Mouse (Mus musculus) intestine, postnatal 0 days (tissue): ENCODE data around the gene Senp3. TPM values are rescaled to one million over a fixed set of nuclear protein-coding genes. Genes with fewer than 3 reads are reported as not detected.

Experiments used
- ATAC-seq: fragments of 200-750 bp; cut with Nextera tagmentation; 2 replicates; pipeline ENCODE4 v1.8.0; 2017; ENCODE audit warnings: mild to moderate bottlenecking, moderate TSS enrichment, moderate library complexity
- H3K27ac ChIP-seq: fragments of 300-500 bp; sonication (generic); 2 replicates; pipeline ENCODE4 v1.5.1; 2014; ENCODE audit warnings: mild to moderate bottlenecking, low read depth, low read length, moderate library complexity
- H3K27me3 ChIP-seq: fragments of 300-500 bp; sonication (generic); replicated peaks from 2 replicates; pipeline ENCODE4 v1.6.1; 2014; ENCODE audit warnings: low read length, mixed read lengths; ENCODE audit not compliant: control insufficient read depth, insufficient read depth
- H3K36me3 ChIP-seq: fragments of 300-500 bp; sonication (generic); 2 replicates; pipeline ENCODE4 v1.6.1; 2014; ENCODE audit warnings: mild to moderate bottlenecking, moderate library complexity; ENCODE audit not compliant: control insufficient read depth, insufficient read depth
- H3K4me1 ChIP-seq: fragments of 300-500 bp; sonication (generic); replicated peaks from 2 replicates; pipeline ENCODE4 v1.6.1; 2014; ENCODE audit warnings: antibody characterized with exemption, low read length, mixed read lengths; ENCODE audit not compliant: control insufficient read depth, insufficient read depth
- H3K4me2 ChIP-seq: fragments of 300-500 bp; sonication (generic); replicated peaks from 2 replicates; pipeline ENCODE4 v1.6.1; 2014; ENCODE audit warnings: low read depth, mild to moderate bottlenecking, moderate library complexity
- H3K4me3 ChIP-seq: fragments of 300-500 bp; sonication (generic); 2 replicates; pipeline ENCODE4 v1.5.1; 2014; ENCODE audit warnings: low read depth, low read length
- H3K9ac ChIP-seq: fragments of 300-500 bp; sonication (generic); 2 replicates; pipeline ENCODE4 v1.6.1; 2014; ENCODE audit warnings: mild to moderate bottlenecking, low read depth, low read length
- H3K9me3 ChIP-seq: fragments of 300-500 bp; sonication (generic); 2 replicates; pipeline ENCODE4 v1.6.1; 2016; ENCODE audit warnings: mixed run types; ENCODE audit not compliant: control insufficient read depth
- CTCF ChIP-seq: sonication (generic); IDR thresholded peaks from 2 replicates; pipeline ENCODE4 v1.5.1; 2016; ENCODE audit warnings: low read depth, mild to moderate bottlenecking, control low read depth, antibody characterized with exemption, moderate library complexity
- WGBS: fragments of 180-500 bp; shearing (Covaris S2); extraction: QIAGEN DNeasy Blood & Tissue Kit; methylation state at CpG from one replicate; pipeline ENCODE4 v1.1.7; 2014; 5-methylcytosine and 5-hydroxymethylcytosine counted together
- polyA plus RNA-seq: library from polyadenylated mRNA; unstranded; fragments of >200 nt; fragmentation: Nextera tagmentation; extraction: Ambion mirVana; gene quantifications from 2 replicates; pipeline ENCODE4 v1.2.1, GENCODE M21; 2015

Gene Senp3
- polyA plus RNA-seq, 1 experiment from 2014 or later: 26.7 TPM

DNA sequence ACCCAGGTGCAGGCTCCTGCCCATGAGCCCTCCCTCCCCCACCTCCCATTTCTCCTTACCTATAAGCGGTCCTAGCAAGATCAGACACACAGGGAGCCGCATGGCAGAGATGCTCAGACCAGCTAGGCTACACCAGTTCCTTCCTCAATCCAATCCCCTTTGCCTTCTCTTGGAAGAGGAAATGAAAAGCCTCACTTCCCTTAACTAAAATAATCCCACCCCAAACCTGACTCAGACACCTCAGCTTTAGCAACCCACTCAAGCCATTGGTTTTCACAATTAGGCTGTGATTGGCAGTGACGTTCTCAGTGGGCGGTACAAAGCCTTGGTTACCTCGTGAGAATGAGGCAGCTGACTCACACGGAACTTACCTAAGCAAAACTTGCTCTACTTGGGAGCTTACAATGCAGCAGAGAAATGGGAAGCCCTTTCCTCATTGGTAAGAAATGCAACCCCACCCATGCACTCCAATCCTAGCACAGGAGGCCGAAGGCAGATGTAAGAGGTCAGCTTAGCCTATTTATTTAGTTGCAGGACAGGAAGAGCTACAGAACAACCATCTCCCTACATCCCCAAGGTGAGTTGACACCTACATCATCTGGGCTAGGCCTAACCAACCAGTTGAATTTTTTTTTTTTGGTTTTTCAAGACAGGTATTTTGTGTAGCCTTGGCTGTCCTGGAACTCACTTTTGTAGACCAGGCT lies 15.8 kb downstream of the Senp3 start, which contains the start of gene Cd68:
Gene Cd68, minus strand, starts transcription at position 193 of the 704 bp plus-strand sequence.
- Histone ChIP-seq H3K9me3 (no peaks in the 10 kb centered on the region), H3K27ac (peak within 1 kb of the TSS; percentile 41), H3K4me2 (no peak within 1 kb of the TSS), H3K27me3 (no peaks in the 10 kb centered on the region), H3K36me3 (peaks cover 62% of the 10 kb centered on the region), H3K4me1 (0 out of 2 replicates have a peak, but pooled peaks cover 8% of the 10 kb centered on the region), H3K9ac (no peak within 1 kb of the TSS), H3K4me3 (no peak within 1 kb of the TSS)
- WGBS: 21% methylated on average over 7 of the region's 7 CpGs
- peak; percentile 12 for ATAC-seq
- TF ChIP-seq CTCF: no peak

DNA sequence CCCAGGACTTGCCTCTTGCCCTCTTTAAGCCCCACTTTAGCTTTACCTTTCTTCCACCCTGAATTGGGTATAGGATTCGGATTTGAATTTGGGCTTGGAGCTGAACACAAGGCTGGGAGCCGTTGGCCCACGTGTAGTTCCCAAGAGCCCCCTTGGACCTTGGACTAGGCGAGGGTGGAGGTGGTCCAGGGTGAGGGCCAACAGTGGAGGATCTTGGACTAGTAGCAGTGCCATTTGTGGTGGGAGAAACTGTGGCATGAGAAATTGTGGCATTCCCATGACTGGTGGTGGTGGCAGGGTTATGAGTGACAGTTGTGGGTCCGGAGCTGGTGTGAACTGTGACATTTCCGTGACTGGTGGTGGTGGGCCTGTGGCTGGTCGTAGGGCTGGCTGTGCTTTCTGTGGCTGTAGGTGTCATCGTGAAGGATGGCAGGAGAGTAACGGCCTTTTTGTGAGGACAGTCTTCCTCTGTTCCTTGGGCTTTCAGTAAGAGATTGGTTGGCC lies 16.4 kb downstream of the Senp3 start:
- no peaks in the 10 kb centered on the region for H3K27me3 ChIP-seq
- H3K9ac ChIP-seq: no peak overlapping the region
- no peak overlapping the region for H3K4me2 ChIP-seq
- H3K36me3 ChIP-seq: peaks cover 62% of the 10 kb centered on the region
- H3K4me3 ChIP-seq: no peak overlapping the region
- 69% methylated on average over 9 of the region's 9 CpGs for WGBS
- H3K27ac ChIP-seq: peak overlapping the region; percentile 41
- 0 out of 2 replicates have a peak, but pooled peaks cover 8% of the 10 kb centered on the region for H3K4me1 ChIP-seq
- no peaks in the 10 kb centered on the region for H3K9me3 ChIP-seq
- TF ChIP-seq CTCF: no peak
- ATAC-seq: no peak

DNA sequence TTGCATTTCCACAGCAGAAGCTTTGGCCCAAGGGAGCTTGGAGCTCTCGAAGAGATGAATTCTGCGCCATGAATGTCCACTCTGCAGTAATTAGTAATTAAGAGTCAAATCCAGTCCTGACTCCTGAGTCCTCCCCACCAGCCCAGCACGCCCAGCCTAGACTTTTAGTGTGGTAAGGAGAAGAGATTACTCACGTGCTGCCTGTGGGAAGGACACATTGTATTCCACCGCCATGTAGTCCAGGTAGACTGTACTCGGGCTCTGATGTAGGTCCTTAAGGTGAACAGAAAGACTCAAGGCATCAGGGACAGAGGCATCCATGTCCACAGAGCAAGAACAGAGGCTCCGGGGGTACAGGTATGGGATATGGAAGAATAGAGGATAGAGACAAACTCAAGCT lies 17.0 kb downstream of the Senp3 start:
- no peaks in the 10 kb centered on the region for H3K9me3 ChIP-seq
- TF ChIP-seq CTCF: no peak
- H3K36me3 ChIP-seq: peaks cover 56% of the 10 kb centered on the region
- no peaks in the 10 kb centered on the region for H3K27me3 ChIP-seq
- H3K27ac ChIP-seq: peak overlapping the region; percentile 21; the same call in 1 of the 2 replicates
- H3K9ac ChIP-seq: no peak overlapping the region
- H3K4me3 ChIP-seq: no peak overlapping the region
- no peak overlapping the region for H3K4me2 ChIP-seq
- no peak for ATAC-seq
- 0 out of 2 replicates have a peak, but pooled peaks cover 8% of the 10 kb centered on the region for H3K4me1 ChIP-seq
- WGBS: 86% methylated on average over 7 of the region's 7 CpGs

DNA sequence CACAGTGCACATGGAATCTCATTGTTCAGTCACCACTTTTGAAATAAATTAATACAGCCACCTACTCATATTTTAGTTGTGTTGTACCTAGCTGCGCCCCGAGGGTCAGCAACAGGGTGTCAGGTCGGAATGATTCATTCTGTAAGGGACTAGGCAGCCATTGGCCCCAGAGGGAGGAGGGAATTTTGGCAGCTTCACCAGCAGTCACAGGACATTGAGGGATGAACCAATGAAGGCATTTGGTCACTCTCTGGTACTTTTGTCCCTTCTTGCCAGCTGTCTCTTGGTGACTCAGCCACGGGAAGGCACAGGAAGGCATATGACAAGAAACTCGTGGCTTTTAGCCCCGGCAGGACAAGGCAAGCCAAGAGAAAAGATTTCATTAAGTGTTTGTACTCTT lies 18.1 kb downstream of the Senp3 start:
- 0 out of 2 replicates have a peak, but pooled peaks cover 8% of the 10 kb centered on the region for H3K4me1 ChIP-seq
- no peak overlapping the region for H3K4me3 ChIP-seq
- no peak overlapping the region for H3K9ac ChIP-seq
- H3K4me2 ChIP-seq: no peak overlapping the region
- no peaks in the 10 kb centered on the region for H3K9me3 ChIP-seq
- no peak for TF ChIP-seq CTCF
- no peak for ATAC-seq
- WGBS: 80% methylated on average over 6 of the region's 6 CpGs
- H3K27me3 ChIP-seq: no peaks in the 10 kb centered on the region
- 0 out of 2 replicates have a peak overlapping the region, but pooled peaks have one; percentile 15 for H3K27ac ChIP-seq
- H3K36me3 ChIP-seq: peaks cover 52% of the 10 kb centered on the region

DNA sequence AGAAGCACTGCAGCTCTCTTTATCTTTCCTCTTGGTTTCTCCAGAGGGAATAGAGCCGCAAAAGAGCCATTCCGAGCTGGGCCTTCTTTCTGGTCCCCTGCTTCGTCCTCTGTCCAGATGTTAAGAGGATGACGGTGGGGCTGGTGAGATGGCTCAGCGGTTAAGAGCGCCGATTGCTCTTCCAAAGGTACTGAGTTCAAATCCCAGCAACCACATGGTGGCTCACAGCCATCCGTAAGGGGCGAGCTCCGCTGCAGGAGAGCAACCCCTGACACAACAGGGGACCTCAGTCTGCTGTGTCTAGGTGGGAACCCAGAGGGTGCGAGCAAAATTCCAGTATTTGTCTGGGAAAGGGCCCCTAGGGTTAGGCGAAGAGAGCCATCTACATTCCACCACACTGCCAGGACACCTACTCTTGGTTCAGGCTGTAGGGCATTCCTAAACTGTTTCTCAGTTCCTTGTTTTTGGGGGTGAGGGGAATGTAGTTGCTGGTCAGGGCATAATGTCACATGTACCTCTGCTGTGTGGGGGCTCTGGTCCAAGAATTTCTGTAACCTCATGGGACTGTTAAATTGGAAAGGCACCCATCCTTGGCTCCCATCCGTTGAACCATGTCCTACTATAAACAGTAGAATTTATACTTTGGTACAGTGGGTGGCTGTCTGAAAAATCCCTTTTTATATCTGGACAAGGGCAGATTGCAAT lies 18.8 kb downstream of the Senp3 start:
- 0 out of 2 replicates have a peak, but pooled peaks cover 8% of the 10 kb centered on the region for H3K4me1 ChIP-seq
- peak overlapping the region; percentile 50 for H3K4me3 ChIP-seq
- H3K4me2 ChIP-seq: peak overlapping the region; percentile 64
- no peaks in the 10 kb centered on the region for H3K9me3 ChIP-seq
- H3K36me3 ChIP-seq: peaks cover 52% of the 10 kb centered on the region
- H3K27me3 ChIP-seq: no peaks in the 10 kb centered on the region
- 63% methylated on average over 13 of the region's 13 CpGs for WGBS
- H3K9ac ChIP-seq: peak overlapping the region; percentile 63
- H3K27ac ChIP-seq: peak overlapping the region; percentile 93
- TF ChIP-seq CTCF: no peak
- no peak for ATAC-seq
